Comparison of ENCODE assay signal across 9 mouse cellular contexts in genomic region chr19:53369469-53370043, GRCm38 (mm10). TPM values are rescaled to one million over a fixed set of nuclear protein-coding genes. Genes with fewer than 3 reads are reported as not detected.
DNase-seq lines count a peak whose midpoint lies in the region; ATAC-seq and TF ChIP-seq lines count a peak whose summit lies in the region.
"Had no signal": no experiment of that assay in that cellular context is flagged by ENCODE, and none has a peak within 500 bp of the region (broad histone marks: within the 10 kb centered on the region; RNA-seq: fewer than 3 reads in every experiment).

No protein-coding gene starts in this region.

- peak overlapping the region; percentile 38; the same call in 1 of the 2 replicates for H3K27ac ChIP-seq in ES-Bruce4 (ENCODE audit: insufficient read depth, low read length)
- H3K27ac ChIP-seq in heart, embryonic 14.5 days (replicated peaks in 1 of 2; ENCODE audit: control insufficient read depth in 1 of 2, insufficient read depth in 1 of 2, low read depth in 2 of 2, low read length in 2 of 2) = 0 out of 4 replicates have a peak overlapping the region, but pooled peaks of 1 of the 2 experiments have one; percentile 14
- H3K27ac ChIP-seq in liver, embryonic 11.5 days (ENCODE audit: low read depth, low read length) = no peak overlapping the region

- H3K27me3 ChIP-seq in ES-Bruce4 (ENCODE audit: control insufficient read depth, insufficient read depth, low read length, poor library complexity, severe bottlenecking) = no peaks in the 10 kb centered on the region
- no peaks in the 10 kb centered on the region for H3K27me3 ChIP-seq in heart, embryonic 14.5 days (ENCODE audit: control insufficient read depth, insufficient read depth, low read length)
- no peaks in the 10 kb centered on the region for H3K27me3 ChIP-seq in liver, embryonic 11.5 days (replicated peaks; ENCODE audit: control insufficient read depth, insufficient read depth, low read length)
- no peaks in the 10 kb centered on the region for H3K27me3 ChIP-seq in splenic B cell, adult 2 months (ENCODE audit: control insufficient read depth, insufficient read depth, low read length, poor library complexity, severe bottlenecking)

- peak overlapping the region; percentile 62 for H3K9ac ChIP-seq in ES-Bruce4 (ENCODE audit: low read depth, poor library complexity, severe bottlenecking)
- H3K9ac ChIP-seq in heart, embryonic 14.5 days (ENCODE audit: low read length) = peak overlapping the region; percentile 8; the same call in 1 of the 2 replicates
- H3K9ac ChIP-seq in liver, embryonic 11.5 days (ENCODE audit: low read depth, low read length) = no peak overlapping the region

- peak; percentile 85 for TF ChIP-seq CTCF in ES-Bruce4 (IDR thresholded peaks at IDR 0.05; ENCODE audit: low read depth, low read length)

- peak; percentile 53 for DNase-seq in c-Kit-negative CD71-positive TER-119-positive erythroid progenitor cells, embryonic 14.5 days (ENCODE audit: low read depth, low spot score)
- peak; percentile 28 for DNase-seq in fibroblast of lung, adult 2 months (ENCODE audit: low read depth)
- peak; percentile 93 for DNase-seq in kidney, postnatal 10 days
- peak; percentile 61 for DNase-seq in liver, embryonic 11.5 days (ENCODE audit: low spot score)
- peak; percentile 32 to 63 for DNase-seq in natural killer cell, adult 2 months (ENCODE audit: low spot score in 2 of 2)
- DNase-seq in splenic B cell, adult 2 months (ENCODE audit: low read depth, low spot score) = peak; percentile 82

- H3K4me3 ChIP-seq in ES-Bruce4 (ENCODE audit: low read depth, low read length) = peak overlapping the region; percentile 42
- no peak overlapping the region for H3K4me3 ChIP-seq in heart, embryonic 14.5 days (ENCODE audit: control insufficient read depth in 1 of 2, insufficient read depth in 1 of 2, low read depth in 1 of 2, low read length in 2 of 2)
- H3K4me3 ChIP-seq in liver, embryonic 11.5 days (ENCODE audit: low read depth, low read length) = no peak overlapping the region

- ATAC-seq in heart, embryonic 14.5 days (ENCODE audit: insufficient number of reproducible peaks, insufficient read depth, low FRiP score, low read depth) = no peak
- ATAC-seq in liver, embryonic 11.5 days (replicated peaks; ENCODE audit: low FRiP score) = no peak; the same call in 1 of the 2 replicates

- peak overlapping the region; percentile 37 for H3K4me2 ChIP-seq in heart, embryonic 14.5 days (ENCODE audit: low read length)
- H3K4me2 ChIP-seq in liver, embryonic 11.5 days = no peak overlapping the region

- no peaks in the 10 kb centered on the region for H3K9me3 ChIP-seq in ES-Bruce4 (replicated peaks; ENCODE audit: control insufficient read depth, insufficient read depth, low read length, poor library complexity, severe bottlenecking)
- H3K9me3 ChIP-seq in heart, embryonic 14.5 days (ENCODE audit: control insufficient read depth, low read length) = no peaks in the 10 kb centered on the region
- H3K9me3 ChIP-seq in liver, embryonic 11.5 days (ENCODE audit: control insufficient read depth, low read length) = no peaks in the 10 kb centered on the region

- TF ChIP-seq EP300 in ES-Bruce4 (IDR thresholded peaks at IDR 0.05; ENCODE audit: insufficient read depth, low read depth, low read length) = no peak

- 30% methylated on average over 14 of the region's 14 CpGs for WGBS in heart, embryonic 14.5 days
- whole genome bisulfite sequencing in liver, embryonic 11.5 days = 31% methylated on average over 14 of the region's 14 CpGs

- peaks cover 10% of the 10 kb centered on the region for H3K36me3 ChIP-seq in ES-Bruce4 (ENCODE audit: control insufficient read depth, insufficient read depth, low read length, poor library complexity, severe bottlenecking)
- H3K36me3 ChIP-seq in heart, embryonic 14.5 days (ENCODE audit: control insufficient read depth, insufficient read depth, low read length) = peaks cover 39% of the 10 kb centered on the region
- H3K36me3 ChIP-seq in liver, embryonic 11.5 days (ENCODE audit: control insufficient read depth, insufficient read depth, low read length) = peaks cover 10% of the 10 kb centered on the region; the same call in 1 of the 2 replicates
- peaks cover 4% of the 10 kb centered on the region; the same call in 1 of the 2 replicates for H3K36me3 ChIP-seq in splenic B cell, adult 2 months (ENCODE audit: control insufficient read depth, insufficient read depth, low read length, poor library complexity, severe bottlenecking)

- peaks cover 3% of the 10 kb centered on the region for H3K4me1 ChIP-seq in ES-Bruce4 (ENCODE audit: control insufficient read depth, insufficient read depth, low read length)
- H3K4me1 ChIP-seq in heart, embryonic 14.5 days (ENCODE audit: control insufficient read depth in 2 of 2, insufficient read depth in 2 of 2, low read length in 2 of 2) = peaks cover 20 to 35% of the 10 kb centered on the region in 2 experiments
- 0 out of 2 replicates have a peak, but pooled peaks cover 6% of the 10 kb centered on the region for H3K4me1 ChIP-seq in liver, embryonic 11.5 days (replicated peaks; ENCODE audit: control insufficient read depth, insufficient read depth, low read length)

- TF ChIP-seq POLR2A in ES-Bruce4 (IDR thresholded peaks at IDR 0.05; ENCODE audit: insufficient read depth, low read length) = no peak

RNA-seq across cellular contexts. Expression of gene Gm10197, which starts 2.0 kb away (rescaled TPM):
- not detected in 2 replicates for polyA plus RNA-seq in ES-Bruce4 (2011; ENCODE audit: insufficient read depth, insufficient read length, low read depth, missing spikeins)
- polyA plus RNA-seq in heart, embryonic 14.5 days (2014; fragmentation: Nextera tagmentation; extraction: Ambion mirVana) = not detected in 2 replicates
- polyA plus RNA-seq in liver, embryonic 11.5 days (2014; fragmentation: Nextera tagmentation; extraction: Ambion mirVana) = 3.3 TPM in 1 of 2 replicates, not detected in the other
- polyA plus RNA-seq: gonadal fat pad, adult 2 months had no signal

RNA-seq across cellular contexts. Expression of gene Smndc1, which starts 20.8 kb away (rescaled TPM):
- 72.0 and 77.6 TPM in 2 replicates for polyA plus RNA-seq in ES-Bruce4 (2011; ENCODE audit: insufficient read depth, insufficient read length, low read depth, missing spikeins)
- 31.5 and 32.7 TPM in 2 replicates for polyA plus RNA-seq in heart, embryonic 14.5 days (2014; fragmentation: Nextera tagmentation; extraction: Ambion mirVana)
- 53.8 and 54.2 TPM in 2 replicates for polyA plus RNA-seq in liver, embryonic 11.5 days (2014; fragmentation: Nextera tagmentation; extraction: Ambion mirVana)

RNA-seq across cellular contexts. Expression of gene Mxi1, which starts 59.2 kb away (rescaled TPM):
- 34.7 and 36.5 TPM in 2 replicates for polyA plus RNA-seq in ES-Bruce4 (2011; ENCODE audit: insufficient read depth, insufficient read length, low read depth, missing spikeins)
- 46.0 and 49.7 TPM in 2 replicates for polyA plus RNA-seq in heart, embryonic 14.5 days (2014; fragmentation: Nextera tagmentation; extraction: Ambion mirVana)
- 34.3 and 42.6 TPM in 2 replicates for polyA plus RNA-seq in liver, embryonic 11.5 days (2014; fragmentation: Nextera tagmentation; extraction: Ambion mirVana)

Comparison
In these comparisons a context has a peak if more than half of its experiments do, and no peak if none do; other contexts are left out.
1. DNase-seq: peak in every context shown above with its lines; median percentile 93 in kidney, postnatal 10 days; 82 in splenic B cell, adult 2 months; 61 in liver, embryonic 11.5 days; 53 in c-Kit-negative CD71-positive TER-119-positive erythroid progenitor cells, embryonic 14.5 days; 48 in natural killer cell, adult 2 months; 28 in fibroblast of lung, adult 2 months.